Mouse (Mus musculus) hematopoietic stem cell, adult 5-6 weeks (primary cell): Measurements from ENCODE around the gene Anxa9. TPM values are rescaled to one million over a fixed set of nuclear protein-coding genes. Genes with fewer than 3 reads are reported as not detected.
"Not testable (repeated sequence)": the region's sequence is repeated elsewhere in the genome, so short reads cannot be mapped to it uniquely, and the experiment has no call there.

Source experiments
- ATAC-seq, 2 experiments: fragments of 125-278 bp in 1 of 2; replicated peaks in 1 of 2; 2 replicates each; pipeline ENCODE4 v1.8.0; 2016 to 2017; ENCODE audit warnings: inconsistent platforms in 2 of 2, mild to moderate bottlenecking in 2 of 2, moderate number of reproducible peaks in 2 of 2, low read depth in 1 of 2, moderate TSS enrichment in 1 of 2; ENCODE audit not compliant: low FRiP score in 2 of 2, poor library complexity in 2 of 2, severe bottlenecking in 2 of 2, insufficient read depth in 1 of 2, low TSS enrichment in 1 of 2
- total RNA-seq: library from RNA; stranded (forward); fragments of 172-1452, 232-1000 nt; gene quantifications from 2 replicates; pipeline ENCODE4 v1.2.3, GENCODE M21; 2017

Anxa9 gene
- total RNA-seq, result 8.0 and 9.9 TPM in 2 replicates

- no peak for ATAC-seq
Measured at GRCm38 (mm10) chr3:95307100-95307499, at the start of gene Anxa9. Anxa9 (minus strand) TSS chr3:95307176.

GRCm38 (mm10) chr3:95355911-95356544 is 49.1 kb upstream of the Anxa9 start:
- peak; percentile 39 to 44; a peak in 1 of 4 replicates for ATAC-seq

GRCm38 (mm10) chr3:95349491-95349890 is 42.5 kb upstream of the Anxa9 start:
- ATAC-seq, result peak; percentile 59 to 71; a peak in 3 of 4 replicates

- ATAC-seq, result not testable (repeated sequence)
Measured at GRCm38 (mm10) chr3:95348343-95348742, 41.4 kb upstream of the Anxa9 start.

GRCm38 (mm10) chr3:95346454-95346853 is 39.5 kb upstream of the Anxa9 start:
- no peak for ATAC-seq

- ATAC-seq, result not testable (repeated sequence)
Measured at GRCm38 (mm10) chr3:95343356-95344000, 36.5 kb upstream of the Anxa9 start.

- no peak for ATAC-seq
Measured at GRCm38 (mm10) chr3:95338251-95338650, 31.3 kb upstream of the Anxa9 start.

- ATAC-seq, result no peak
Measured at GRCm38 (mm10) chr3:95337345-95337744, 30.4 kb upstream of the Anxa9 start.

- ATAC-seq, result no peak
Measured at GRCm38 (mm10) chr3:95331528-95331927, 24.6 kb upstream of the Anxa9 start.

GRCm38 (mm10) chr3:95328803-95329404 is 21.9 kb upstream of the Anxa9 start:
- no peak for ATAC-seq

GRCm38 (mm10) chr3:95324454-95325144 is 17.6 kb upstream of the Anxa9 start:
- ATAC-seq, result 0 out of 4 replicates have a peak, but pooled peaks of 1 of the 2 experiments have one; percentile 34

GRCm38 (mm10) chr3:95323429-95323828 is 16.5 kb upstream of the Anxa9 start:
- ATAC-seq, result no peak

- ATAC-seq, result no peak
Measured at GRCm38 (mm10) chr3:95319701-95320625, 13.0 kb upstream of the Anxa9 start.

- no peak for ATAC-seq
Measured at GRCm38 (mm10) chr3:95319110-95319509, 12.1 kb upstream of the Anxa9 start.

- ATAC-seq, result 0 out of 4 replicates have a peak, but pooled peaks of 1 of the 2 experiments have one; percentile 1
Measured at GRCm38 (mm10) chr3:95318548-95318947, 11.6 kb upstream of the Anxa9 start.

GRCm38 (mm10) chr3:95317414-95318080 is 10.6 kb upstream of the Anxa9 start:
- ATAC-seq, result peak; percentile 31 to 43; a peak in 2 of 4 replicates
